Mouse (Mus musculus): Measurements from ENCODE around the gene Megf8. TPM values are rescaled to one million over a fixed set of nuclear protein-coding genes. Genes with fewer than 3 reads are reported as not detected.

The Megf8 gene
- polyA plus RNA-seq, 1 experiment, result not detected

- Histone ChIP-seq H3K4me1 (ENCODE audit: control insufficient read depth, insufficient read depth, low read length) (peaks cover 45% of the 10 kb centered on the region), H3K27ac (ENCODE audit: insufficient read depth, low read depth, low read length) (peak overlapping the region; percentile 99), H3K4me3 (ENCODE audit: insufficient read depth, low read depth, low read length) (peak overlapping the region; percentile 61)
- under 1% methylated on average over 59 of the region's 60 CpGs for WGBS
- TF ChIP-seq POLR2A (IDR thresholded peaks at IDR 0.05; ENCODE audit: insufficient read depth, low read depth, low read length), result peak; percentile 38; the same call in 1 of the 2 replicates
- TF ChIP-seq CTCF (IDR thresholded peaks at IDR 0.05; ENCODE audit: insufficient read depth, low read depth, low read length), result no peak
Measured at GRCm38 (mm10) chr7:25278341-25279075, 38.5 kb upstream of the Megf8 start.

GRCm38 (mm10) chr7:25279076-25279860 is 37.7 kb upstream of the Megf8 start:
- Histone ChIP-seq H3K4me3 (ENCODE audit: insufficient read depth, low read depth, low read length) (peak overlapping the region; percentile 61), H3K4me1 (ENCODE audit: control insufficient read depth, insufficient read depth, low read length) (peaks cover 50% of the 10 kb centered on the region), H3K27ac (ENCODE audit: insufficient read depth, low read depth, low read length) (peak overlapping the region; percentile 99)
- TF ChIP-seq CTCF (IDR thresholded peaks at IDR 0.05; ENCODE audit: insufficient read depth, low read depth, low read length) (0 out of 2 replicates have a peak, but pooled peaks have one; percentile 22), POLR2A (IDR thresholded peaks at IDR 0.05; ENCODE audit: insufficient read depth, low read depth, low read length) (0 out of 2 replicates have a peak, but pooled peaks have one; percentile 31)
- under 1% methylated on average over 47 of the region's 49 CpGs for WGBS

GRCm38 (mm10) chr7:25279861-25280791 is 36.8 kb upstream of the Megf8 start:
- peak overlapping the region; percentile 99 for H3K27ac ChIP-seq (ENCODE audit: insufficient read depth, low read depth, low read length)
- 1% methylated on average over 6 of the region's 6 CpGs for WGBS
- H3K4me1 ChIP-seq (ENCODE audit: control insufficient read depth, insufficient read depth, low read length), result peaks cover 51% of the 10 kb centered on the region
- no peak for TF ChIP-seq CTCF (IDR thresholded peaks at IDR 0.05; ENCODE audit: insufficient read depth, low read depth, low read length)
- TF ChIP-seq POLR2A (IDR thresholded peaks at IDR 0.05; ENCODE audit: insufficient read depth, low read depth, low read length), result no peak
- H3K4me3 ChIP-seq (ENCODE audit: insufficient read depth, low read depth, low read length), result peak overlapping the region; percentile 61

GRCm38 (mm10) chr7:25281166-25281733 is 35.7 kb upstream of the Megf8 start:
- Histone ChIP-seq H3K4me1 (ENCODE audit: control insufficient read depth, insufficient read depth, low read length) (peaks cover 43% of the 10 kb centered on the region), H3K27ac (ENCODE audit: insufficient read depth, low read depth, low read length) (peak overlapping the region; percentile 99), H3K4me3 (ENCODE audit: insufficient read depth, low read depth, low read length) (peak overlapping the region; percentile 40)
- TF ChIP-seq POLR2A (IDR thresholded peaks at IDR 0.05; ENCODE audit: insufficient read depth, low read depth, low read length) (no peak), CTCF (IDR thresholded peaks at IDR 0.05; ENCODE audit: insufficient read depth, low read depth, low read length) (no peak)
- 10% methylated on average over 12 of the region's 12 CpGs for WGBS

- peak overlapping the region; percentile 99 for H3K27ac ChIP-seq (ENCODE audit: insufficient read depth, low read depth, low read length)
- peak overlapping the region; percentile 88 for H3K4me3 ChIP-seq (ENCODE audit: insufficient read depth, low read depth, low read length)
- H3K4me1 ChIP-seq (ENCODE audit: control insufficient read depth, insufficient read depth, low read length), result peaks cover 42% of the 10 kb centered on the region
- TF ChIP-seq CTCF (IDR thresholded peaks at IDR 0.05; ENCODE audit: insufficient read depth, low read depth, low read length) (no peak), POLR2A (IDR thresholded peaks at IDR 0.05; ENCODE audit: insufficient read depth, low read depth, low read length) (peak; percentile 35; the same call in 1 of the 2 replicates)
- WGBS, result 2% methylated on average over 96 of the region's 108 CpGs
Measured at GRCm38 (mm10) chr7:25281734-25282601, 35.0 kb upstream of the Megf8 start.

GRCm38 (mm10) chr7:25282731-25283211 is 34.2 kb upstream of the Megf8 start:
- peaks cover 40% of the 10 kb centered on the region for H3K4me1 ChIP-seq (ENCODE audit: control insufficient read depth, insufficient read depth, low read length)
- TF ChIP-seq POLR2A (IDR thresholded peaks at IDR 0.05; ENCODE audit: insufficient read depth, low read depth, low read length) (0 out of 2 replicates have a peak, but pooled peaks have one; percentile 15), CTCF (IDR thresholded peaks at IDR 0.05; ENCODE audit: insufficient read depth, low read depth, low read length) (no peak)
- WGBS, result 1% methylated on average over 36 of the region's 36 CpGs
- peak overlapping the region; percentile 88 for H3K4me3 ChIP-seq (ENCODE audit: insufficient read depth, low read depth, low read length)
- H3K27ac ChIP-seq (ENCODE audit: insufficient read depth, low read depth, low read length), result 0 out of 2 replicates have a peak overlapping the region, but pooled peaks have one; percentile 33

- peak overlapping the region; percentile 88 for H3K4me3 ChIP-seq (ENCODE audit: insufficient read depth, low read depth, low read length)
- H3K4me1 ChIP-seq (ENCODE audit: control insufficient read depth, insufficient read depth, low read length), result peaks cover 40% of the 10 kb centered on the region
- no peak overlapping the region for H3K27ac ChIP-seq (ENCODE audit: insufficient read depth, low read depth, low read length)
- TF ChIP-seq CTCF (IDR thresholded peaks at IDR 0.05; ENCODE audit: insufficient read depth, low read depth, low read length) (no peak), POLR2A (IDR thresholded peaks at IDR 0.05; ENCODE audit: insufficient read depth, low read depth, low read length) (no peak)
- WGBS, result 16% methylated on average over 5 of the region's 5 CpGs
Measured at GRCm38 (mm10) chr7:25283637-25284036, 33.3 kb upstream of the Megf8 start.

Data from olfactory bulb, adult 2 months (tissue).